Mouse (Mus musculus): ENCODE results near the gene Gpc2. TPM values are rescaled to one million over a fixed set of nuclear protein-coding genes. Genes with fewer than 3 reads are reported as not detected.

The Gpc2 gene
- polyA plus RNA-seq, 1 experiment: 0.54 TPM

DNA sequence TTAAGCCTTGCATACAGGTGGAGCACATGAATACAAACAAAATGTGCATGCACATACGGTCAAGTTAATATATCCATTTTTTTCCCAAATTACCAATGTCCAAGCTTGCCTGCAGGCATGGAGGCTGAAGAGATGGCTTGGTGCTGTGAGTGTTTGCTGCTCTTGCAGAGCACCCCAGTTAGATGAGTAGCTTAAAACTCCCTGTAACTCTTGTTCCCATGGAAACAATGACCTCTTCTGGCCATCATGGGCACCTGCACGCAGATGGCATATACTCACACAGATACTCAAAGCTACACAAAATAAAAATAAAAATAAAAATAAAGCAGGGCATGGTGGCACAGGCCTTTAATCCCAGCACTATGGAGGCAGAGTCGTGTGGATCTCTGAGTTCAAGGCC, 26.7 kb downstream of the Gpc2 start:
- no peak overlapping the region for H3K4me3 ChIP-seq
- H3K4me2 ChIP-seq (ENCODE audit: low read depth): no peak overlapping the region
- no peaks in the 10 kb centered on the region for H3K36me3 ChIP-seq (ENCODE audit: control insufficient read depth, insufficient read depth)
- TF ChIP-seq MYOG (IDR thresholded peaks at IDR 0.05; ENCODE audit: control insufficient read depth in 1 of 3, insufficient read depth in 1 of 3, insufficient read length in 2 of 3, low read depth in 2 of 3) (no peak), CEBPB (IDR thresholded peaks at IDR 0.05; ENCODE audit: insufficient read depth, poor library complexity, severe bottlenecking) (no peak), POLR2AphosphoS2 (IDR thresholded peaks at IDR 0.05; ENCODE audit: insufficient read length, low read depth) (no peak), SRF (IDR thresholded peaks at IDR 0.05; ENCODE audit: control insufficient read depth, insufficient read length, low read depth) (no peak), MYOD1 (IDR thresholded peaks at IDR 0.05; ENCODE audit: control insufficient read depth in 1 of 3, insufficient read length in 2 of 3, low read depth in 2 of 3) (no peak), TCF12 (IDR thresholded peaks at IDR 0.05; ENCODE audit: insufficient read depth, poor library complexity, severe bottlenecking) (no peak), USF1 (IDR thresholded peaks at IDR 0.05; ENCODE audit: low read depth) (no peak)
- no peaks in the 10 kb centered on the region for H3K27me3 ChIP-seq (ENCODE audit: control insufficient read depth, insufficient read depth, insufficient read length)
- H3K79me2 ChIP-seq (ENCODE audit: control insufficient read depth, insufficient read depth): no peaks in the 10 kb centered on the region
- no peak overlapping the region for H3ac ChIP-seq (ENCODE audit: control insufficient read depth, insufficient read length)

DNA sequence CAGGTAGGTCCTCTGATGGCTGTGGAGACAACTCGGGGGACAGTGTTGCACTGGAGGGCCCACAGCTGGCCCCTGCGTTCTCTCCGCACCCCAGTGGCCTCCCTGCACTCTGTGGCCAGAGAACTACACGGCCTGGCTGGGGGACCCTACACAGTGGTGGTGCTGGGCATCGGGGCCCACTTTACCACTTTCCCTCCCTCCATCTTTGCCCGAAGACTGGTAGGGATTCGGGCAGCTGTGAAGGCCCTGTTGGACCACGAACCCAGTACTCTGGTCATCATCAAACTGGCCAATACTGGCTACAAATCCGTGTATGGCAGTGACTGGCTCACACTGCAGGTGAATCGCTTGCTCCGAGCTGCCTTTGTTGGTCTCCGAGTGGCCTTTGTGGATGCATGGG, 28.7 kb downstream of the Gpc2 start:
- Histone ChIP-seq H3K4me3 (no peak overlapping the region), H3K36me3 (ENCODE audit: control insufficient read depth, insufficient read depth) (no peaks in the 10 kb centered on the region), H3ac (ENCODE audit: control insufficient read depth, insufficient read length) (no peak overlapping the region), H3K79me2 (ENCODE audit: control insufficient read depth, insufficient read depth) (no peaks in the 10 kb centered on the region), H3K27me3 (ENCODE audit: control insufficient read depth, insufficient read depth, insufficient read length) (no peaks in the 10 kb centered on the region), H3K4me2 (ENCODE audit: low read depth) (no peak overlapping the region)
- no peak for TF ChIP-seq USF1 (IDR thresholded peaks at IDR 0.05; ENCODE audit: low read depth)
- no peak for TF ChIP-seq SRF (IDR thresholded peaks at IDR 0.05; ENCODE audit: control insufficient read depth, insufficient read length, low read depth)
- no peak for TF ChIP-seq E2F4 (IDR thresholded peaks at IDR 0.05; ENCODE audit: insufficient read depth)
- no peak for TF ChIP-seq TCF12 (IDR thresholded peaks at IDR 0.05; ENCODE audit: insufficient read depth, poor library complexity, severe bottlenecking)
- no peak for TF ChIP-seq TCF3 (IDR thresholded peaks at IDR 0.05; ENCODE audit: insufficient read length, low read depth)
- TF ChIP-seq POLR2AphosphoS2 (IDR thresholded peaks at IDR 0.05; ENCODE audit: insufficient read length, low read depth): no peak
- no peak for TF ChIP-seq REST (IDR thresholded peaks at IDR 0.05; ENCODE audit: insufficient read depth, insufficient read length)

DNA sequence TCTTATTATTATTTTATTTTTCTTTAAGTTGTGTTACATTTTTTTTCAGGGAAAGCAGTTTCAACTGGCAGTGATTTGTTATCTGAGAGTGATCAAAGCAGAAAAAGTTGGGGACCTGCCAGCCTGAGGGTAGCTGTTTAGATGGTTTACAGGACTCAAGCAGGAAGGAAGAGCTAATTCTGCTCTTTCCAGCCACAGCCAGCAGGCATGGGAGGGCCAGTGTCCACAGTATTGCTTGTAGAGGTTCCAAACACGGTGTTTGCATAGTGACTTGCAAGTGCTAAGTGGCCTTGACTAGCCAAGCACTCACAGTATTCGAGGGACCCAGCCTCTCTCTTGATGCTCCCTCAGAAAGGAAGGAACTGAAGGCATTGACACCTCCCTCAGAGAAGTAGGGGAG, 38.3 kb downstream of the Gpc2 start:
- no peak for TF ChIP-seq E2F4 (IDR thresholded peaks at IDR 0.05; ENCODE audit: insufficient read depth)
- TF ChIP-seq TCF12 (IDR thresholded peaks at IDR 0.05; ENCODE audit: insufficient read depth, poor library complexity, severe bottlenecking): no peak
- Histone ChIP-seq H3K4me2 (ENCODE audit: low read depth) (no peak overlapping the region), H3K79me2 (ENCODE audit: control insufficient read depth, insufficient read depth) (no peaks in the 10 kb centered on the region)

DNA sequence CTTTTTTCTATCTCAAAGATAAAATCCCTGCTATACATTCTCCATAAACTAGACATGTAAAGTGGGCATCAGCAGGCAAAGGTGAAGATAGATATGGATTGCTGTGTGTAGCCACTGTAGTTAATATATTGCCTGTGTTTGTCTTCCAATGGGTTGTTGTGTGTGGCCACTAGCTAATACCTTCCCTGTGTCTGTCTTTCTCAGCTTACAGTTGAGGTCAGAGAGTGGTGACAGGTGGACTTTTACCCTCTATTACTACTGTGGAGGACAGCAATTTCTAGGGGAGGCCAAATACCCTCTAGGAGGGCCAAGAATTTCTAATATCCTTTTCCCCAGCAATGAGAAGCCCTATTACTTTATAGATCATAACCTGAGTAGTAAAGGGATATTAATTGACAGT, 45.6 kb downstream of the Gpc2 start:
- H3K79me2 ChIP-seq (ENCODE audit: control insufficient read depth, insufficient read depth): no peaks in the 10 kb centered on the region
- H3K27me3 ChIP-seq (ENCODE audit: control insufficient read depth, insufficient read depth, insufficient read length): no peaks in the 10 kb centered on the region
- no peak for TF ChIP-seq MAX (IDR thresholded peaks at IDR 0.05; ENCODE audit: low read depth)
- TF ChIP-seq E2F4 (IDR thresholded peaks at IDR 0.05; ENCODE audit: insufficient read depth): no peak
- no peak for TF ChIP-seq CEBPB (IDR thresholded peaks at IDR 0.05; ENCODE audit: insufficient read depth, poor library complexity, severe bottlenecking)
- no peak for TF ChIP-seq MYOG (IDR thresholded peaks at IDR 0.05; ENCODE audit: control insufficient read depth in 1 of 3, insufficient read depth in 1 of 3, insufficient read length in 2 of 3, low read depth in 2 of 3)
- TF ChIP-seq USF1 (IDR thresholded peaks at IDR 0.05; ENCODE audit: low read depth): no peak
- no peak for TF ChIP-seq MYOD1 (IDR thresholded peaks at IDR 0.05; ENCODE audit: control insufficient read depth in 1 of 3, insufficient read length in 2 of 3, low read depth in 2 of 3)
- TF ChIP-seq REST (IDR thresholded peaks at IDR 0.05; ENCODE audit: insufficient read depth, insufficient read length): no peak
- no peak for TF ChIP-seq TCF12 (IDR thresholded peaks at IDR 0.05; ENCODE audit: insufficient read depth, poor library complexity, severe bottlenecking)
- TF ChIP-seq SRF (IDR thresholded peaks at IDR 0.05; ENCODE audit: control insufficient read depth, insufficient read length, low read depth): no peak
- TF ChIP-seq POLR2A (IDR thresholded peaks at IDR 0.05; ENCODE audit: insufficient read length, low read depth): no peak
- TF ChIP-seq POLR2AphosphoS2 (IDR thresholded peaks at IDR 0.05; ENCODE audit: insufficient read length, low read depth): no peak
- no peak for TF ChIP-seq TCF3 (IDR thresholded peaks at IDR 0.05; ENCODE audit: insufficient read length, low read depth)
- no peak overlapping the region for H3K4me3 ChIP-seq
- no peak overlapping the region for H3K4me2 ChIP-seq (ENCODE audit: low read depth)
- H3ac ChIP-seq (ENCODE audit: control insufficient read depth, insufficient read length): no peak overlapping the region
- H3K36me3 ChIP-seq (ENCODE audit: control insufficient read depth, insufficient read depth): no peaks in the 10 kb centered on the region

More for the DNA sequence above, 38.3 kb downstream of the Gpc2 start:
- Histone ChIP-seq H3K36me3 (ENCODE audit: control insufficient read depth, insufficient read depth) (no peaks in the 10 kb centered on the region), H3K4me3 (no peak overlapping the region), H3K27me3 (ENCODE audit: control insufficient read depth, insufficient read depth, insufficient read length) (no peaks in the 10 kb centered on the region), H3ac (ENCODE audit: control insufficient read depth, insufficient read length) (no peak overlapping the region)

DNA sequence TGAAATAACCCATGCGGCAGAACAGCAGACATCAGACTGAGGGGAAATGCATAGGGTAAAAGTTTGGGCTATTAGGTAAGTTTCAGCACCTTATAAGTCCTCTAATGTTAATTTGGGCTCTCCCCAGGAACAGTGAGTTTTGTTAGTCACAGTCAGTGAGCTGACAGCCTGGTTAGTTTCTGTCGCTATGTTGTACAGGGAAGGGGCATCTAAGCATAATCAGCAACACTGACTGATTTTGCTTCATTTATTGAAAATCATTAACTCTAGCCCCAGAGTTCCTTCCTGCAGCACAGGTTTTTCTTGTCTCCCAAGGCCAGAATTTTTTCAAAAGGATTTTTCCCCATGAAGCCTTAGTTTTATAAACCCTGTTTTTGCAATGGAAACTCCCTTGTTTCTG, 46.0 kb downstream of the Gpc2 start:
- H3K4me3 ChIP-seq: no peak overlapping the region
- TF ChIP-seq TCF12 (IDR thresholded peaks at IDR 0.05; ENCODE audit: insufficient read depth, poor library complexity, severe bottlenecking): no peak
- TF ChIP-seq MYOG (IDR thresholded peaks at IDR 0.05; ENCODE audit: control insufficient read depth in 1 of 3, insufficient read depth in 1 of 3, insufficient read length in 2 of 3, low read depth in 2 of 3): no peak
- no peak for TF ChIP-seq MYOD1 (IDR thresholded peaks at IDR 0.05; ENCODE audit: control insufficient read depth in 1 of 3, insufficient read length in 2 of 3, low read depth in 2 of 3)
- TF ChIP-seq E2F4 (IDR thresholded peaks at IDR 0.05; ENCODE audit: insufficient read depth): no peak
- TF ChIP-seq POLR2AphosphoS2 (IDR thresholded peaks at IDR 0.05; ENCODE audit: insufficient read length, low read depth): no peak
- TF ChIP-seq POLR2A (IDR thresholded peaks at IDR 0.05; ENCODE audit: insufficient read length, low read depth): no peak
- TF ChIP-seq USF1 (IDR thresholded peaks at IDR 0.05; ENCODE audit: low read depth): no peak
- TF ChIP-seq CEBPB (IDR thresholded peaks at IDR 0.05; ENCODE audit: insufficient read depth, poor library complexity, severe bottlenecking): no peak
- no peak for TF ChIP-seq TCF3 (IDR thresholded peaks at IDR 0.05; ENCODE audit: insufficient read length, low read depth)
- TF ChIP-seq MAX (IDR thresholded peaks at IDR 0.05; ENCODE audit: low read depth): no peak
- no peak for TF ChIP-seq REST (IDR thresholded peaks at IDR 0.05; ENCODE audit: insufficient read depth, insufficient read length)
- TF ChIP-seq SRF (IDR thresholded peaks at IDR 0.05; ENCODE audit: control insufficient read depth, insufficient read length, low read depth): no peak
- H3K27me3 ChIP-seq (ENCODE audit: control insufficient read depth, insufficient read depth, insufficient read length): no peaks in the 10 kb centered on the region
- H3ac ChIP-seq (ENCODE audit: control insufficient read depth, insufficient read length): no peak overlapping the region
- H3K36me3 ChIP-seq (ENCODE audit: control insufficient read depth, insufficient read depth): no peaks in the 10 kb centered on the region
- no peak overlapping the region for H3K4me2 ChIP-seq (ENCODE audit: low read depth)
- no peaks in the 10 kb centered on the region for H3K79me2 ChIP-seq (ENCODE audit: control insufficient read depth, insufficient read depth)

All from myocyte (in vitro differentiated cells).